8 mouse cellular contexts compared by ENCODE assay signal in genomic region chr8:11173284-11174191, GRCm38 (mm10).
DNase-seq lines count a peak whose midpoint lies in the region; ATAC-seq and TF ChIP-seq lines count a peak whose summit lies in the region.

No protein-coding gene starts in this region.

- 0 out of 2 replicates have a peak, but pooled peaks have one; percentile 23 for ATAC-seq in embryonic facial prominence, embryonic 13.5 days (ENCODE audit: insufficient number of reproducible peaks, insufficient read depth, low FRiP score, low TSS enrichment, low read depth)
- ATAC-seq in heart, embryonic 14.5 days (ENCODE audit: insufficient number of reproducible peaks, insufficient read depth, low FRiP score, low read depth): peak; percentile 48
- peak; percentile 63 for ATAC-seq in kidney, embryonic 16.5 days (ENCODE audit: low FRiP score, low TSS enrichment)

- H3K27me3 ChIP-seq in E14TG2a.4 (ENCODE audit: insufficient read depth, low read length): no peaks in the 10 kb centered on the region
- H3K27me3 ChIP-seq in embryonic facial prominence, embryonic 13.5 days: no peaks in the 10 kb centered on the region
- H3K27me3 ChIP-seq in heart, embryonic 14.5 days (ENCODE audit: control insufficient read depth, insufficient read depth, low read length): no peaks in the 10 kb centered on the region
- H3K27me3 ChIP-seq in kidney, embryonic 16.5 days (ENCODE audit: insufficient read depth, low read length): no peaks in the 10 kb centered on the region; the same call in 1 of the 2 replicates

- H3K36me3 ChIP-seq in E14TG2a.4 (ENCODE audit: insufficient read depth, low read length): no peaks in the 10 kb centered on the region
- no peaks in the 10 kb centered on the region for H3K36me3 ChIP-seq in embryonic facial prominence, embryonic 13.5 days
- no peaks in the 10 kb centered on the region for H3K36me3 ChIP-seq in heart, embryonic 14.5 days (ENCODE audit: control insufficient read depth, insufficient read depth, low read length)
- H3K36me3 ChIP-seq in kidney, embryonic 16.5 days (ENCODE audit: insufficient read depth, low read length): no peaks in the 10 kb centered on the region

- no peaks in the 10 kb centered on the region for H3K4me1 ChIP-seq in E14TG2a.4 (replicated peaks; ENCODE audit: low read depth, low read length)
- H3K4me1 ChIP-seq in embryonic facial prominence, embryonic 13.5 days: peaks cover 20% of the 10 kb centered on the region
- peaks cover 31 to 51% of the 10 kb centered on the region in 2 experiments for H3K4me1 ChIP-seq in heart, embryonic 14.5 days (ENCODE audit: control insufficient read depth in 2 of 2, insufficient read depth in 2 of 2, low read length in 2 of 2)
- H3K4me1 ChIP-seq in kidney, embryonic 16.5 days (ENCODE audit: insufficient read depth, low read length): no peaks in the 10 kb centered on the region

- peak; percentile 88 for DNase-seq in adrenal gland, postnatal 10 days
- DNase-seq in lung, postnatal 14 days: peak; percentile 66
- peak; percentile 63 for DNase-seq in retina, postnatal 1 day
- DNase-seq in left cerebral cortex, postnatal 36 days (ENCODE audit: low spot score in 2 of 2): no peak

- intact Hi-C loops in left cerebral cortex, postnatal 36 days (cut with DNase I): loop anchor here (2.0 to 5.0 kb wide), 4 partner anchors 161 to 756 kb away; no protein-coding TSS in a partner anchor

- TF ChIP-seq CTCF in E14TG2a.4 (conservative IDR thresholded peaks at IDR 0.05; ENCODE audit: low read length): peak; percentile 29

- H3K27ac ChIP-seq in embryonic facial prominence, embryonic 13.5 days: no peak overlapping the region
- peak overlapping the region; percentile 2 to 15; a peak in 2 of 4 replicates for H3K27ac ChIP-seq in heart, embryonic 14.5 days (replicated peaks in 1 of 2; ENCODE audit: control insufficient read depth in 1 of 2, insufficient read depth in 1 of 2, low read depth in 2 of 2, low read length in 2 of 2)
- no peak overlapping the region for H3K27ac ChIP-seq in kidney, embryonic 16.5 days (ENCODE audit: low read length)

- H3K4me2 ChIP-seq in embryonic facial prominence, embryonic 13.5 days: no peak overlapping the region
- no peak overlapping the region for H3K4me2 ChIP-seq in heart, embryonic 14.5 days (ENCODE audit: low read length)
- H3K4me2 ChIP-seq in kidney, embryonic 16.5 days (replicated peaks; ENCODE audit: low read depth, low read length): no peak overlapping the region

- no peak overlapping the region for H3K4me3 ChIP-seq in E14TG2a.4 (replicated peaks; ENCODE audit: low read length)
- H3K4me3 ChIP-seq in embryonic facial prominence, embryonic 13.5 days: no peak overlapping the region
- H3K4me3 ChIP-seq in heart, embryonic 14.5 days (ENCODE audit: control insufficient read depth in 1 of 2, insufficient read depth in 1 of 2, low read depth in 1 of 2, low read length in 2 of 2): no peak overlapping the region
- no peak overlapping the region for H3K4me3 ChIP-seq in kidney, embryonic 16.5 days (ENCODE audit: low read length)

- no peaks in the 10 kb centered on the region for H3K9me3 ChIP-seq in E14TG2a.4 (ENCODE audit: low read length)
- no peaks in the 10 kb centered on the region for H3K9me3 ChIP-seq in embryonic facial prominence, embryonic 13.5 days
- no peaks in the 10 kb centered on the region for H3K9me3 ChIP-seq in heart, embryonic 14.5 days (ENCODE audit: control insufficient read depth, low read length)
- H3K9me3 ChIP-seq in kidney, embryonic 16.5 days (ENCODE audit: low read length): no peaks in the 10 kb centered on the region

- WGBS in embryonic facial prominence, embryonic 13.5 days: 65% methylated on average over 17 of the region's 17 CpGs
- WGBS in heart, embryonic 14.5 days: 57% methylated on average over 17 of the region's 17 CpGs
- WGBS in kidney, embryonic 16.5 days: 65% methylated on average over 17 of the region's 17 CpGs

- peak overlapping the region; percentile 46; the same call in 1 of the 2 replicates for H3K9ac ChIP-seq in embryonic facial prominence, embryonic 13.5 days
- peak overlapping the region; percentile 30; the same call in 1 of the 2 replicates for H3K9ac ChIP-seq in heart, embryonic 14.5 days (ENCODE audit: low read length)
- H3K9ac ChIP-seq in kidney, embryonic 16.5 days (replicated peaks; ENCODE audit: low read length): no peak overlapping the region

Comparison
In these comparisons a context has a peak if more than half of its experiments do, and no peak if none do; other contexts are left out.
1. DNase-seq: peak in adrenal gland, postnatal 10 days (single experiment), lung, postnatal 14 days (single experiment) and retina, postnatal 1 day (single experiment); none in left cerebral cortex, postnatal 36 days (0 of 2).
2. H3K27ac ChIP-seq: peak in heart, embryonic 14.5 days (2 of 2); none in embryonic facial prominence, embryonic 13.5 days (single experiment) and kidney, embryonic 16.5 days (single experiment).
3. Peak in every context shown above with its lines, with median percentiles within 50 percentile points of each other: ATAC-seq.